Mouse (Mus musculus) limb, embryonic 11.5 days (tissue): ENCODE measurements at regions not wholly inside any gene's neighbourhood (a gene's known extent, or its start where the extent isn't known, plus 50 kb on each side); places are given as distances from the start of the nearest gene placed in this dataset.

Experiments used
- ATAC-seq: fragments of 200-750 bp; cut with Nextera tagmentation; 2 replicates; pipeline ENCODE4 v1.8.0; 2017; ENCODE audit warnings: low read depth; ENCODE audit not compliant: insufficient number of reproducible peaks, low FRiP score, low TSS enrichment
- DNase-seq: peaks from one replicate; pipeline ENCODE4 v3.0.0-alpha.2; 2015; ENCODE audit warnings: low spot score
- H3K27ac ChIP-seq: fragments of 300-500 bp; sonication (generic); replicated peaks from 2 replicates; pipeline ENCODE4 v1.5.1; 2014; ENCODE audit warnings: low read depth, mild to moderate bottlenecking, low read length
- H3K27me3 ChIP-seq: fragments of 300-500 bp; sonication (generic); 2 replicates; pipeline ENCODE4 v1.6.1; 2014; ENCODE audit warnings: mild to moderate bottlenecking, low read length, mixed read lengths; ENCODE audit not compliant: control insufficient read depth, insufficient read depth
- H3K36me3 ChIP-seq: fragments of 300-500 bp; sonication (generic); 2 replicates; pipeline ENCODE4 v1.6.1; 2014; ENCODE audit warnings: mild to moderate bottlenecking, low read length, moderate library complexity, mixed read lengths; ENCODE audit not compliant: control insufficient read depth, insufficient read depth
- H3K4me1 ChIP-seq: fragments of 300-500 bp; sonication (generic); 2 replicates; pipeline ENCODE4 v1.6.1; 2014; ENCODE audit warnings: low read length, mixed read lengths; ENCODE audit not compliant: control insufficient read depth, insufficient read depth
- H3K4me2 ChIP-seq: fragments of 300-500 bp; sonication (generic); 2 replicates; pipeline ENCODE4 v1.6.1; 2014; ENCODE audit warnings: low read depth, mild to moderate bottlenecking, moderate library complexity; ENCODE audit not compliant: severe bottlenecking
- H3K4me3 ChIP-seq: fragments of 300-500 bp; sonication (generic); 2 replicates; pipeline ENCODE4 v1.5.1; 2014; ENCODE audit warnings: low read depth, low read length
- H3K9ac ChIP-seq: fragments of 300-500 bp; sonication (generic); 2 replicates; pipeline ENCODE4 v1.6.1; 2014; ENCODE audit warnings: mild to moderate bottlenecking, low read length
- H3K9me3 ChIP-seq: fragments of 300-500 bp; sonication (generic); 2 replicates; pipeline ENCODE4 v1.6.1; 2016; ENCODE audit warnings: low read length; ENCODE audit not compliant: control insufficient read depth
- WGBS: fragments of 180-500 bp; shearing (Covaris S2); extraction: QIAGEN DNeasy Blood & Tissue Kit; methylation state at CpG from one replicate; pipeline ENCODE4 v1.1.7; 2014; 5-methylcytosine and 5-hydroxymethylcytosine counted together

- WGBS: 48% methylated on average over 3 of the region's 3 CpGs
- no peaks in the 10 kb centered on the region for H3K9me3 ChIP-seq
- H3K4me1 ChIP-seq: no peaks in the 10 kb centered on the region
- H3K27ac ChIP-seq: no peak overlapping the region
- ATAC-seq (no peak), DNase-seq (no peak)
- no peaks in the 10 kb centered on the region for H3K27me3 ChIP-seq
- no peak overlapping the region for H3K9ac ChIP-seq
- no peak overlapping the region for H3K4me3 ChIP-seq
- no peaks in the 10 kb centered on the region for H3K36me3 ChIP-seq
- H3K4me2 ChIP-seq: no peak overlapping the region
Observed at GRCm38 (mm10) chr16:97234321-97234720, 63.8 kb upstream of the Dscam start.

DNA sequence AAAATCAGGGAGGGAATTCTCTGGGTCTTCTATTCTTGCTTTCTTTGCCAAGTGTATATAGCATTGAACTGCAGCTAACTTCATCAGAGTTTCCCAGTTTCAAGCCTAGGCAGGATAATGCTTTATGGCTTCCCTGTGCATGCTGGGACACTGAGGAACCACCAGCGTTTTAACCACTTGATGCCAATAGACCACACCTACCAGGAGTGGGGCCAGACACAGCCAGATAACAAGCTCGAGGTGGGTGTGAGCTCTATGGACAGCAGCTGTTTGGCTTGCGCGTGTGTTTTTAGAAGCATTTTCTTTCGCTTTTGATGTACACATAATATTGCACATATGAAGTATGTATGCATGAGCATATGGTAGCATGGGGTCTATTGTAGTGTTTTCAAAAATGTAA is 69.1 kb upstream of the Dscam start:
- Histone ChIP-seq H3K27ac (no peak overlapping the region), H3K4me1 (no peaks in the 10 kb centered on the region), H3K4me3 (no peak overlapping the region), H3K9me3 (no peaks in the 10 kb centered on the region), H3K9ac (no peak overlapping the region), H3K4me2 (no peak overlapping the region), H3K27me3 (no peaks in the 10 kb centered on the region), H3K36me3 (no peaks in the 10 kb centered on the region)
- ATAC-seq (no peak), DNase-seq (no peak)
- 70% methylated on average over 5 of the region's 5 CpGs for WGBS

- Histone ChIP-seq H3K4me3 (no peak overlapping the region), H3K4me1 (no peaks in the 10 kb centered on the region), H3K9ac (no peak overlapping the region), H3K27ac (no peak overlapping the region), H3K27me3 (no peaks in the 10 kb centered on the region), H3K36me3 (no peaks in the 10 kb centered on the region), H3K4me2 (no peak overlapping the region), H3K9me3 (no peaks in the 10 kb centered on the region)
- ATAC-seq (no peak), DNase-seq (no peak)
- WGBS: 79% methylated on average over 7 of the region's 7 CpGs
Observed at GRCm38 (mm10) chr16:97240085-97240484, 69.5 kb upstream of the Dscam start.

DNA sequence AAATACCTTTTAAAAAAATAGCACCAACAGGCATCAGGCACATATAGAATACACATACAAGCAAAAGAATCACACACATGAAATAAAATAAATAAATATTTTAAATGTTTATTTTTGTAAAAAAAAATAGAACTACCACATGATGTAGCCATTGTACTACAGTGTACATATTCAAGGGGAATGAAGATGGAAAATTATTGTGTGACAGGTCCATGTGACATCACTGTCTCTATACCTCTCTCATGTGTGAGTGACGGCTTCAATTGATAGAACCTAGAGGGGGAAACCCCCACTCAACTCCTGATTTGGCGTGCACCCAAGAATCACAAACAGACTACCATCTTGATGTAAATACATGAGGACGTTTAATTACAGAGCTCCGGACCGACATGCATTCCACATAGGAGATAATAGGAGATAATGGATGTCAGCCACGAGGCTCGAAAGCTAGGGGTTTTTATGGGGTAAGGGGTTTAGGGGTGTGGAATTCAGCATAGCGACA is 70.4 kb upstream of the Dscam start:
- no peak for DNase-seq
- H3K27me3 ChIP-seq: no peaks in the 10 kb centered on the region
- WGBS: 87% methylated on average over 8 of the region's 8 CpGs
- no peaks in the 10 kb centered on the region for H3K36me3 ChIP-seq
- no peaks in the 10 kb centered on the region for H3K4me1 ChIP-seq
- H3K27ac ChIP-seq: no peak overlapping the region
- H3K9ac ChIP-seq: no peak overlapping the region
- no peak overlapping the region for H3K4me2 ChIP-seq
- H3K4me3 ChIP-seq: no peak overlapping the region
- no peaks in the 10 kb centered on the region for H3K9me3 ChIP-seq
- ATAC-seq: no peak

DNA sequence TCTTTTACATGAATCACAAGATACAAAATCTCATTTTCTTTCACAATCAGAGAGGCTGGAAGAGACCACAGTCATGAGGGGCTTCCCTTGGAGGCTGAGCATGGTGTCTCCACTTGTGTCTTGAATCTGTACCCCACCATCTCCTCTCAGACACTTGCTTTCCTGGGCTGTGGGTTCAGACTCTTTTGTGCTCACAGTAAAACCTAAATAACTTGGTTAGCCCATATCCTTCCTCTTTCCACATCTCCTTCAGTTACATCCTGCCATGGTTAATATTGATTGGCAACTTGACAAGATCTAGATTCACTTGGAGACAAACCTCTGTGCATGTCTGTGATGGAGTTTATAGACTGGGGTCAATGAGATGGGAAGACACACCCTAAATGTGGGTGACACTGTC is 71.1 kb upstream of the Dscam start:
- no peak overlapping the region for H3K9ac ChIP-seq
- H3K4me3 ChIP-seq: no peak overlapping the region
- H3K9me3 ChIP-seq: no peaks in the 10 kb centered on the region
- H3K4me1 ChIP-seq: no peaks in the 10 kb centered on the region
- H3K27me3 ChIP-seq: no peaks in the 10 kb centered on the region
- ATAC-seq: no peak
- no peak for DNase-seq
- no peak overlapping the region for H3K4me2 ChIP-seq
- no peak overlapping the region for H3K27ac ChIP-seq
- H3K36me3 ChIP-seq: no peaks in the 10 kb centered on the region

GRCm38 (mm10) chr16:97250488-97250887 is 79.9 kb upstream of the Dscam start:
- H3K4me3 ChIP-seq: no peak overlapping the region
- no peaks in the 10 kb centered on the region for H3K4me1 ChIP-seq
- no peak overlapping the region for H3K4me2 ChIP-seq
- DNase-seq: no peak
- no peak for ATAC-seq
- 76% methylated on average over 6 of the region's 6 CpGs for WGBS
- H3K27me3 ChIP-seq: no peaks in the 10 kb centered on the region
- H3K9ac ChIP-seq: no peak overlapping the region
- H3K27ac ChIP-seq: no peak overlapping the region
- no peaks in the 10 kb centered on the region for H3K9me3 ChIP-seq
- H3K36me3 ChIP-seq: no peaks in the 10 kb centered on the region

- Histone ChIP-seq H3K36me3 (no peaks in the 10 kb centered on the region), H3K4me2 (no peak overlapping the region), H3K9ac (no peak overlapping the region), H3K4me1 (no peaks in the 10 kb centered on the region), H3K27me3 (no peaks in the 10 kb centered on the region), H3K9me3 (no peaks in the 10 kb centered on the region), H3K27ac (no peak overlapping the region), H3K4me3 (no peak overlapping the region)
- 73% methylated on average over 1 of the region's 1 CpGs for WGBS
- no peak for ATAC-seq
- no peak for DNase-seq
Observed at GRCm38 (mm10) chr16:97252551-97252950, 82.0 kb upstream of the Dscam start.

DNA sequence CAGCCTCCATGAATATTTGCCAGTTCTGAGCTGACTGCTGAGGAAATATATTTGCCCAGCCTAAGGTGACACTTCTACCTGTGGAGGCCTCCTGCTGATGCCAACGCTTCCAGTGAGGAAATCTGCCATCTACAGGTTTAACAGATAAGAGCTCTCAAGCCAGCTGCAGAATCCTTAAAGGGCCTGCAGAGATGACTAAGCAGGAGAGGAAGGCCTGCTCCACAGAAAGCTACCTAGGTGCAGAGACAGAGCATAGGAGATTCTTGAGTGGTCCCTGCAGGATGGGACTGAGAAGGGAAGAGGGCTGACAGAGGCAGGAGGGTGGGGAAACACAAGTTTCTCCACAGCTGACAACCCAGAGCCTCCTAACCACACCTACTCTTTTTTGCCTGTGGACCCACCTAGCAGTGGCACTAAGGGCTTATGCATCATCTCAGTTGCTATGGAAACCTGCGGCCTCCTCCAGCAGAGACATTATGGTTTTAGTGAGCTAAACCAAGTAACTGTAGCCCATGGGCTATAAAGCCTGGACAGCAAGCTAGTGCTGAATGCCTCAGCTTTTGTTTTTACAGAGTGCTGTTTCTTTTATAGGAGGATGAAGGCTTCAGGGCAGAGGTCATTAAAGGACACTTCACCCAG is 82.6 kb upstream of the Dscam start:
- Histone ChIP-seq H3K9ac (no peak overlapping the region), H3K4me1 (no peaks in the 10 kb centered on the region), H3K4me3 (no peak overlapping the region), H3K9me3 (no peaks in the 10 kb centered on the region), H3K4me2 (no peak overlapping the region), H3K27ac (no peak overlapping the region), H3K36me3 (no peaks in the 10 kb centered on the region), H3K27me3 (no peaks in the 10 kb centered on the region)
- DNase-seq (no peak), ATAC-seq (no peak)
- 39% methylated on average over 2 of the region's 2 CpGs for WGBS

DNA sequence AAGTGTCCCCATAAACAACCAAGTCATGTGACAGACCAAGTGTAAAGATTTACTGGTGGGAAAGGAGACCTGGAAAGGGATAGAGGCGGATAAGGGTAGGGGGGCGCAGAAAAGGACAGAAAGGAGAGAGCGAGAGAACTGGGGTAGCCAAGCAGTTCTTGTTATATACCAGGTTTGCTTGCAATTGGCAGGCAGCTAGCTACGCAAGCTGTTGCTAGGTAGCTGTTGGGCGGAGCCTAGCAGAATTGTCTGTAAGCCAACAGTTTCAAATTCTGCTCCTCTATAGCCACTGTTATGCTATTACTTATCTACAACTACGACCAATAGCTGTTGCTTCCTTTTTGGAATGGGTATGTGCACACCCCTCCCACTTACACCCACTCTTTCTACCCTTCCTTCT is 88.3 kb upstream of the Dscam start:
- Histone ChIP-seq H3K4me1 (0 out of 2 replicates have a peak, but pooled peaks cover 3% of the 10 kb centered on the region), H3K4me3 (no peak overlapping the region), H3K36me3 (no peaks in the 10 kb centered on the region), H3K27me3 (no peaks in the 10 kb centered on the region), H3K9ac (no peak overlapping the region), H3K27ac (no peak overlapping the region), H3K9me3 (no peaks in the 10 kb centered on the region), H3K4me2 (no peak overlapping the region)
- 80% methylated on average over 6 of the region's 6 CpGs for WGBS
- ATAC-seq: no peak
- no peak for DNase-seq
